Mouse (Mus musculus) liver, adult 2 months (tissue): Measurements from ENCODE around the gene Ryk. TPM values are rescaled to one million over a fixed set of nuclear protein-coding genes. Genes with fewer than 3 reads are reported as not detected.

Source experiments
- DNase-seq: peaks from one replicate; pipeline ENCODE4 v3.0.0-alpha.2; 2011; ENCODE audit warnings: low read depth, low spot score; ENCODE audit errors: extremely low read depth
- H3K27ac ChIP-seq: fragments of 200-500 bp; replicated peaks from 2 replicates; pipeline ENCODE4 v1.5.1; 2012; ENCODE audit warnings: low read depth, mild to moderate bottlenecking, control low read depth, inconsistent platforms, low read length; ENCODE audit not compliant: insufficient read depth
- H3K27me3 ChIP-seq: fragments of 200-500 bp; 2 replicates; pipeline ENCODE4 v1.6.1; 2012; ENCODE audit warnings: mild to moderate bottlenecking, moderate library complexity, low read length, inconsistent platforms; ENCODE audit not compliant: control insufficient read depth, insufficient read depth
- H3K36me3 ChIP-seq: fragments of 200-500 bp; 2 replicates; pipeline ENCODE4 v1.6.1; 2012; ENCODE audit warnings: low read length, inconsistent platforms; ENCODE audit not compliant: control insufficient read depth, insufficient read depth
- H3K4me1 ChIP-seq: fragments of 200-500 bp; 2 replicates; pipeline ENCODE4 v1.6.1; 2011; ENCODE audit warnings: low read length; ENCODE audit not compliant: control insufficient read depth, insufficient read depth
- H3K4me3 ChIP-seq: fragments of 200-500 bp; 2 replicates; pipeline ENCODE4 v1.5.1; 2011; ENCODE audit warnings: low read depth, mild to moderate bottlenecking, control low read depth, low read length, moderate library complexity; ENCODE audit not compliant: insufficient read depth
- H3K79me2 ChIP-seq: fragments of 200-500 bp; 2 replicates; pipeline ENCODE4 v1.6.1; 2012; ENCODE audit warnings: inconsistent platforms, mild to moderate bottlenecking, low read length, moderate library complexity; ENCODE audit not compliant: control insufficient read depth, insufficient read depth
- H3K9ac ChIP-seq: fragments of 200-500 bp; 2 replicates; pipeline ENCODE4 v1.6.1; 2012; ENCODE audit warnings: low read depth, mild to moderate bottlenecking, control low read depth, inconsistent platforms, low read length
- CTCF ChIP-seq: fragments of 200-500 bp; IDR thresholded peaks from 2 replicates; pipeline ENCODE4 v1.5.1; 2011; ENCODE audit warnings: low read depth, low read length, control low read depth
- POLR2A ChIP-seq: fragments of 200-500 bp; IDR thresholded peaks from 2 replicates; pipeline ENCODE4 v1.6.1; 2011; ENCODE audit warnings: low read length, control low read depth; ENCODE audit not compliant: insufficient read depth; ENCODE audit errors: extremely low read depth
- WGBS: fragments of 180-500 bp; shearing (Covaris S2); methylation state at CpG from one replicate; pipeline ENCODE4 v1.1.7; 2018; 5-methylcytosine and 5-hydroxymethylcytosine counted together
- polyA plus RNA-seq: library from polyadenylated mRNA; depleted of rRNA; stranded (reverse); fragments of >200 nt; gene quantifications from 2 replicates; pipeline ENCODE4 v1.2.3, GENCODE M21; 2012; rRNA removed
- total RNA-seq: library from RNA; depleted of rRNA; stranded (reverse); fragments of >200 nt; gene quantifications from 2 replicates; pipeline ENCODE4 v1.2.3, GENCODE M21; 2014; rRNA removed

The Ryk gene
- total RNA-seq = 26.6 and 27.9 TPM in 2 replicates
- polyA plus RNA-seq = 16.6 and 17.2 TPM in 2 replicates

DNA sequence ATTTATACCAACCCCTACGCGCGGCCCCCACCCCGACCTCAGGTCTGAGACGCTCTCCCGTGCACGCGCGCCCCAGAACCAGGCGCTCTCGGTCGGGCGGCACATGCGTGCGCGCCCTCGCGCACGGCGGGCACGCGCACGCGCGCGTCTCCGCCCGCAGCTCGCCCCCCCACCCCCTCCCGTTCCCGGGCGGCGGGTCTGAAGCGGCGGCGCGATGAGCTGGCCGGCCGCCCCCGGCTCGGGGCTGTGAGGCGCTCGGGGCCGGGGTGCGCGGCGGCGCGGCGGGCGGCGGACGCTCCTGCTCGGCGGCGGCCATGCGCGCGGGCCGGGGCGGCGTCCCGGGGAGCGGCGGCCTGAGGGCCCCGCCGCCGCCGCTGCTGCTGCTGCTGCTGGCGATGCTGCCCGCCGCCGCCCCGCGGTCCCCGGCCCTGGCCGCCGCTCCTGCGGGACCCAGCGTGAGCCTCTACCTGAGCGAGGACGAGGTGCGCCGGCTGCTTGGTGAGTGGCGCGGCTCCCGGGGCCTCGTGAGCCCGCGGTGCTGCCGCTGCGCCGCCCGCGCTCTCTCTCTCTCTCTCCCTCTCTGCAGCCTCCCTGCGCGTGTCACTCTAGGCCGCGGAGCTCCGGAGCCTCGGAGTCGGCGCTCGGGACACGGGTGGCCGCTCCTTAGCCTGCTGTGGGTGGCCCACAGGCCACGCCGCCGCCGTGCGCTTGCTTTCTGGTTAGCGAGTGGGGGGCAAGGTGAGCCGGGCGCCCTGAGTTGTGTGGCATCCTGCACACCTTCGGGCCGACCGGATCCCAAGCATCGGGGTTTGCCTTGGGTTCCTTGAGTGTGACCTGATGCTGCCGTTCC is at the start of gene Ryk:
Gene Ryk, plus strand, starts transcription at position 176 of the 850 bp plus-strand sequence.
- WGBS = 3% methylated on average over 110 of the region's 119 CpGs
- H3K27ac ChIP-seq = peak within 1 kb of the TSS; percentile 71
- H3K4me1 ChIP-seq = peaks cover 15% of the 10 kb centered on the region
- peak within 1 kb of the TSS; percentile 98 for H3K9ac ChIP-seq
- H3K27me3 ChIP-seq = no peaks in the 10 kb centered on the region
- peak within 1 kb of the TSS; percentile 89 for H3K4me3 ChIP-seq
- no peaks in the 10 kb centered on the region for H3K36me3 ChIP-seq
- TF ChIP-seq POLR2A (no peak), CTCF (no peak)
- peak; percentile 28 for DNase-seq
- peaks cover 30% of the 10 kb centered on the region for H3K79me2 ChIP-seq

DNA sequence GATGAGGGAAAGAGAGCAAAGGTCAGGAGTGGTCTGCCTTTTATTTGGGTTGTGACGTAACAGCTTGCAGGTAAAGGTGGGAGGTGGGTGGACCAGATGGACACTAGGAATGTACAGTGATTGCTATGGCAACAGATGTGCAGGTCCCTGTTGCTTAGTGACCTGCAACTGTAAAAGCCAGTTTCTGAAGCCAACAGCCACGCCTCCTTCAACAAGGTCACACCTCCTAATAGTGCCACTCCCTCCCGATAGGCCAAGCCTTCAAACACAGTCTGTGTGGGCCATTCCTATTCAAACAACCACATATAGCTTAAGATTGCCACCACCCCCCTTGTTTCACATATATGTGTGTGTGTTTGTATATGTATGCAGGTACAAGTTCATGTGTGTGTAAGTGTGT is 45.2 kb upstream of the Ryk start:
- Histone ChIP-seq H3K36me3 (no peaks in the 10 kb centered on the region), H3K4me1 (no peaks in the 10 kb centered on the region), H3K4me3 (no peak overlapping the region), H3K9ac (no peak overlapping the region), H3K79me2 (no peaks in the 10 kb centered on the region), H3K27me3 (no peaks in the 10 kb centered on the region), H3K27ac (no peak overlapping the region)
- DNase-seq = no peak
- TF ChIP-seq POLR2A (no peak), CTCF (no peak)
- 73% methylated on average over 3 of the region's 3 CpGs for WGBS

DNA sequence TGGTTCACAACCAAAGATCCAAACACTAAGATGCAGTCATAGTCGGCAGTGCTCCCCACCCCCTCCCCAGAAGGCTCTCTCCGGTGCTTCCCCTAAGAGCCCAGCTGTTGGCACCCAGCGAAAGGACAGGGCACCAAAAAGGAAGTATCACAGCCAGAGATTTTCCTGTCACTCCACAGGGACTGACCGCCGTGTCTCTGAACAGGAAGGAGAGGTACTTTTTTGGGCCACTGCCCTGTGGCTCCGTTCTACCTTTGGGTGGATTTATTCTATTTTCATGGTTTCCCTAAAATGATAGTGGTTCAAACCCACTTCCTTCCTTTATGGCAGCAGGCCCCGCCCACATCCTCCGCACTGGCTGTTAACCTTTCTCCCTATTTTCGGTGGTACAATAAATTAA is 42.9 kb upstream of the Ryk start:
- Histone ChIP-seq H3K4me1 (no peaks in the 10 kb centered on the region), H3K4me3 (no peak overlapping the region), H3K36me3 (no peaks in the 10 kb centered on the region), H3K9ac (no peak overlapping the region), H3K27me3 (no peaks in the 10 kb centered on the region), H3K79me2 (no peaks in the 10 kb centered on the region), H3K27ac (no peak overlapping the region)
- DNase-seq = no peak
- TF ChIP-seq POLR2A = no peak
- 66% methylated on average over 9 of the region's 9 CpGs for WGBS

DNA sequence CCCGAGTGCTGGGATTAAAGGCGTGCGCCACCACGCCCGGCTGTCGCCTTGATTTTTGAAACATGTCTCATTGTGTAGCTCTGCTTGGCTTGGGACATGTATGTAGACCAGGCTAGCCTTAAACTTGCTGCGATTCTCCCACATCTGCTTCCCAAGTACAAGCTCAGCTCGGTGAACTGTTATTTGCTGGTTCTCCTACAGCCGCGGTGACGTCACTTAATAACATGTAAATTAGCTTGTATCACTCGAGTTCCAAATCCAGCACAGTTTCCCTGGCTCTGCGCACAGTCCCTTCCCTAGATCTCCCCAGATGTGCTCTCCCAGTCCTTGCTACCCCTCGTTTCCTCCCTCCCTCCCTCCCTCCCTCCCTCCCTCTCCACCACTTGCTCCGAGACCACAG is 41.9 kb upstream of the Ryk start:
- no peak overlapping the region for H3K4me3 ChIP-seq
- no peak overlapping the region for H3K27ac ChIP-seq
- H3K4me1 ChIP-seq = no peaks in the 10 kb centered on the region
- no peaks in the 10 kb centered on the region for H3K79me2 ChIP-seq
- no peaks in the 10 kb centered on the region for H3K27me3 ChIP-seq
- no peaks in the 10 kb centered on the region for H3K36me3 ChIP-seq
- no peak for TF ChIP-seq CTCF
- TF ChIP-seq POLR2A = no peak
- 67% methylated on average over 14 of the region's 15 CpGs for WGBS
- DNase-seq = no peak
- H3K9ac ChIP-seq = no peak overlapping the region

GRCm38 (mm10) chr9:102793286-102793809 is 41.4 kb upstream of the Ryk start:
- no peak for DNase-seq
- H3K4me3 ChIP-seq = no peak overlapping the region
- no peak overlapping the region for H3K9ac ChIP-seq
- no peaks in the 10 kb centered on the region for H3K27me3 ChIP-seq
- 0 out of 2 replicates have a peak overlapping the region, but pooled peaks have one; percentile 33 for H3K27ac ChIP-seq
- H3K79me2 ChIP-seq = no peaks in the 10 kb centered on the region
- no peaks in the 10 kb centered on the region for H3K4me1 ChIP-seq
- H3K36me3 ChIP-seq = no peaks in the 10 kb centered on the region
- TF ChIP-seq POLR2A (no peak), CTCF (no peak)
- WGBS = 61% methylated on average over 12 of the region's 12 CpGs

- H3K27me3 ChIP-seq = no peaks in the 10 kb centered on the region
- no peak overlapping the region for H3K27ac ChIP-seq
- WGBS = 78% methylated on average over 4 of the region's 4 CpGs
- DNase-seq = no peak
- TF ChIP-seq POLR2A (no peak), CTCF (no peak)
- no peak overlapping the region for H3K4me3 ChIP-seq
- no peaks in the 10 kb centered on the region for H3K79me2 ChIP-seq
- no peaks in the 10 kb centered on the region for H3K4me1 ChIP-seq
- no peaks in the 10 kb centered on the region for H3K36me3 ChIP-seq
- H3K9ac ChIP-seq = no peak overlapping the region
Measured at GRCm38 (mm10) chr9:102798406-102798805, 36.3 kb upstream of the Ryk start.
